Mouse (Mus musculus) spleen, postnatal 4 days (tissue): ENCODE results near the gene Mydgf.

Source experiments
- DNase-seq, 2 experiments: peaks; one replicate each; pipeline ENCODE4 v3.0.0; 2022; ENCODE audit warnings: low spot score in 2 of 2

The Mydgf gene

GRCm38 (mm10) chr17:56144546-56144945 lies 39.2 kb downstream of the Mydgf start:
- DNase-seq = no peak

GRCm38 (mm10) chr17:56141702-56142605 lies 41.8 kb downstream of the Mydgf start:
- DNase-seq = peak in 1 of 2 experiments; percentile 71

GRCm38 (mm10) chr17:56139858-56140595 lies 43.7 kb downstream of the Mydgf start, which contains the start of gene Sema6b:
Sema6b (minus strand) TSS chr17:56140343.
- peak in 1 of 2 experiments; percentile 82 for DNase-seq

- no peak for DNase-seq
Observed at GRCm38 (mm10) chr17:56139355-56139754, 44.4 kb downstream of the Mydgf start.

- no peak for DNase-seq
Observed at GRCm38 (mm10) chr17:56137839-56138613, 45.7 kb downstream of the Mydgf start.

GRCm38 (mm10) chr17:56136558-56136957 lies 47.2 kb downstream of the Mydgf start:
- no peak for DNase-seq

GRCm38 (mm10) chr17:56134463-56134971 lies 49.2 kb downstream of the Mydgf start:
- peak; percentile 77 to 92 for DNase-seq

- DNase-seq = no peak
Observed at GRCm38 (mm10) chr17:56133457-56134363, 50.0 kb downstream of the Mydgf start.

GRCm38 (mm10) chr17:56132661-56133060 lies 51.1 kb downstream of the Mydgf start:
- DNase-seq = peak; percentile 67 to 90

GRCm38 (mm10) chr17:56131814-56132213 lies 51.9 kb downstream of the Mydgf start:
- peak; percentile 75 to 92 for DNase-seq

GRCm38 (mm10) chr17:56131136-56131535 lies 52.6 kb downstream of the Mydgf start:
- no peak for DNase-seq

- no peak for DNase-seq
Observed at GRCm38 (mm10) chr17:56128246-56128645, 55.5 kb downstream of the Mydgf start.

- no peak for DNase-seq
Observed at GRCm38 (mm10) chr17:56126175-56126574, 57.5 kb downstream of the Mydgf start.
